Mouse (Mus musculus) spleen, adult 2 months (tissue): ENCODE measurements at regions not wholly inside any gene's neighbourhood (a gene's known extent, or its start where the extent isn't known, plus 50 kb on each side); places are given as distances from the start of the nearest gene placed in this dataset.

ENCODE experiments used
- DNase-seq, 2 experiments: peaks; one replicate each; pipeline versions ENCODE4 v3.0.0 to v3.0.0-alpha.2; 2012 to 2021; ENCODE audit warnings: low spot score in 2 of 2, low read depth in 1 of 2
- H3K27ac ChIP-seq: fragments of 200-500 bp; 2 replicates; pipeline ENCODE4 v1.5.1; 2012; ENCODE audit warnings: low read length, inconsistent platforms; ENCODE audit not compliant: insufficient read depth
- H3K27me3 ChIP-seq: fragments of 200-500 bp; 2 replicates; pipeline ENCODE4 v1.6.1; 2012; ENCODE audit warnings: mild to moderate bottlenecking, moderate library complexity, low read length, inconsistent platforms; ENCODE audit not compliant: control insufficient read depth, insufficient read depth
- H3K36me3 ChIP-seq: fragments of 200-500 bp; 2 replicates; pipeline ENCODE4 v1.6.1; 2012; ENCODE audit warnings: mild to moderate bottlenecking, low read length, inconsistent platforms; ENCODE audit not compliant: control insufficient read depth, insufficient read depth
- H3K4me1 ChIP-seq: fragments of 200-500 bp; 2 replicates; pipeline ENCODE4 v1.6.1; 2011; ENCODE audit warnings: inconsistent platforms; ENCODE audit not compliant: control insufficient read depth, insufficient read depth, insufficient read length
- H3K4me3 ChIP-seq: fragments of 200-500 bp; 2 replicates; pipeline ENCODE4 v1.5.1; 2011; ENCODE audit warnings: mild to moderate bottlenecking, inconsistent platforms; ENCODE audit not compliant: insufficient read depth, insufficient read length; ENCODE audit errors: extremely low read depth
- CTCF ChIP-seq: fragments of 200-500 bp; IDR thresholded peaks from 2 replicates; pipeline ENCODE4 v1.5.1; 2011; ENCODE audit warnings: mild to moderate bottlenecking, inconsistent platforms; ENCODE audit not compliant: insufficient read depth, insufficient read length, insufficient replicate concordance; ENCODE audit errors: extremely low read depth
- POLR2A ChIP-seq: fragments of 200-500 bp; IDR thresholded peaks from 2 replicates; pipeline ENCODE4 v1.6.1; 2011; ENCODE audit warnings: low read depth, low read length, inconsistent platforms
- WGBS: fragments of 180-500 bp; shearing (Covaris S2); methylation state at CpG from one replicate; pipeline ENCODE4 v1.1.7; 2018; 5-methylcytosine and 5-hydroxymethylcytosine counted together

DNA sequence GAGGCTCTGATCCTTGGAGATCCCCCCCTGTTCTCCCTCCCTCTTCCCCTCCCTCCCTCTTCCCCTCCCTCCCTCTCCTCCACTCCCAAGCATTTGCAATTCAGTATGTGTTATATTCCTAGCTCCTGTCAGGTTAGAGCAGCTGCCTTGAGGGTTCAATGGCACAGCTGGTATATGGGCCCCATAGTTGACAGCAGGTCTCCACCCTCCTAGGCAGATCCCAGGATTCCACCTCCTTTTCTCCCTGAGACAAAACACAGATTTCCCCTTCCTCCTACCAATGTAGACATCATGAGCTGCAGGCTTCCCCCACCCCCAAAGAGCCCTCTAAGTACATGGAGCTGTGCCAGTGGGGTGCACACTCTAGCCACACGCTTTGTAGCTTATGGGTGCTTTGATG lies 137.8 kb downstream of the Unc5cl start:
- H3K27me3 ChIP-seq = no peaks in the 10 kb centered on the region
- no peaks in the 10 kb centered on the region for H3K36me3 ChIP-seq
- H3K27ac ChIP-seq = no peak overlapping the region
- DNase-seq = no peak
- H3K4me1 ChIP-seq = no peaks in the 10 kb centered on the region
- H3K4me3 ChIP-seq = no peak overlapping the region
- 95% methylated on average over 1 of the region's 1 CpGs for WGBS
- TF ChIP-seq POLR2A = no peak
- no peak for TF ChIP-seq CTCF

DNA sequence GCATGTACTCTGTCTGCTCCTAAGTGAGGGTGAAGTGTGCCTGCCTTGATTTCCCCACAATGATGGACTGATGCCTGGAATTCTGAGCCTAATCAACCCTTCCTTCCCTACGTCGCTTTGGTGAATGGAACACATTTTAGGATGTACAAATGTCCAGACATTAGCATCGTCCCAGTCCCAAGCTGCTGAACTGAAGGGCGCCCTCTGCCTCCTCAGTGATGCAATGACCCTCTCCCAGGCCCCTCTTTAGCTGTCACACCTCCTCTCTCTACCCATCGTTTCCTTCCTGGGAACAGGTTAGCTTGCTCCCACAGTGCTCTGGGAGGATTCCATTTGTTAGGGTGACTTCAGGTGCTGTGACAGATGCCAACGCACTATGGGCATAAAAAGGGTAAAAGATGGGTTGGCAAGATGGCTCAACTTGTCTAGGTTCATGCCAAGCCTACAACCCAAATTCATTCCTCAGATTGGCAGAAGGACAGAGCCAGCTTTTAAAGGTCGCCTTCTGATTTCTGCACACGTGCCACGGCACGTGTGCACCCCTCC lies 140.8 kb downstream of the Unc5cl start:
- no peak for DNase-seq
- H3K27ac ChIP-seq = no peak overlapping the region
- no peaks in the 10 kb centered on the region for H3K36me3 ChIP-seq
- 78% methylated on average over 10 of the region's 10 CpGs for WGBS
- H3K4me1 ChIP-seq = no peaks in the 10 kb centered on the region
- H3K4me3 ChIP-seq = no peak overlapping the region
- no peaks in the 10 kb centered on the region for H3K27me3 ChIP-seq
- TF ChIP-seq POLR2A (no peak), CTCF (no peak)

DNA sequence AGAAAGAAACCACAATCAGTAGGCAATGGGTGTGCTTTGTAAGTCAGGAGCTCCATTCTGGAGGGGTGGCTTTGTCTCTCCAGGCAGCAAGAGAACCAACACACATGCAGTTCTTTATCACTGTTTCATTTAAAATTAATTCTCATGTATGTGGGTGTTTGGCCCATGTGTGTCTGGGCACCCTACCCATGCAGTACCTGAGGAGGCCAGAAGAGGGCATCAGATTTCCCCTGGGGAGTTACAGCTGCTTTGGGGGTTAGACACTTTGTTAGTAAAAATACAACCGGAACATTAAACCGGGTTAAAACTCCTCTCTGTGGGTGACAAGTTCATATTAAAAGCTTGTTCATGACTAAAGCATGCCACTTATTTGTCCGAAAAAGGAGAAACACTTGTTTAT lies 141.7 kb downstream of the Unc5cl start:
- WGBS = 76% methylated on average over 3 of the region's 3 CpGs
- TF ChIP-seq POLR2A = no peak
- peak; percentile 13; the same call in 1 of the 2 replicates for TF ChIP-seq CTCF
- H3K36me3 ChIP-seq = no peaks in the 10 kb centered on the region
- H3K4me3 ChIP-seq = no peak overlapping the region
- H3K4me1 ChIP-seq = no peaks in the 10 kb centered on the region
- no peak for DNase-seq
- H3K27me3 ChIP-seq = no peaks in the 10 kb centered on the region
- H3K27ac ChIP-seq = no peak overlapping the region

DNA sequence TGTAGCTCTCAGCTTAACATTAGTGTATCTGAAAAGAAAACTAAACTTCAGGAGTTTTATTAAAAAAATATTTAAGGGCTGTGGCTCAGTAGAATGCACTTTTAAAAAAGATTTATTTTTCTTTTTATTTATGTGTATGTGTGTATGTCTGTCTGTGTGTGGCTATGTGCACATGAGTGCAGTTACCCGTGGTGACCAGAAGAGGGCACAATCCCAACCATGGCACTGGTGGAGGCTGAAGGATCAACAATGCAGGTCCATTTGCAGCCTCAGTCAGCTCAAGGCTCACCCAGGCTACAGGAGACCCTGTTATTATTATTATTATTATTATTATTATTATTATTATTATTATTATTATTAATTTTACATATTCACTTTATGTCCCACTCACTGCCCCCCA lies 142.6 kb downstream of the Unc5cl start:
- Histone ChIP-seq H3K27ac (no peak overlapping the region), H3K4me1 (no peaks in the 10 kb centered on the region), H3K36me3 (no peaks in the 10 kb centered on the region), H3K27me3 (no peaks in the 10 kb centered on the region), H3K4me3 (no peak overlapping the region)
- TF ChIP-seq CTCF (no peak), POLR2A (no peak)
- WGBS = 93% methylated on average over 1 of the region's 1 CpGs
- DNase-seq = no peak

DNA sequence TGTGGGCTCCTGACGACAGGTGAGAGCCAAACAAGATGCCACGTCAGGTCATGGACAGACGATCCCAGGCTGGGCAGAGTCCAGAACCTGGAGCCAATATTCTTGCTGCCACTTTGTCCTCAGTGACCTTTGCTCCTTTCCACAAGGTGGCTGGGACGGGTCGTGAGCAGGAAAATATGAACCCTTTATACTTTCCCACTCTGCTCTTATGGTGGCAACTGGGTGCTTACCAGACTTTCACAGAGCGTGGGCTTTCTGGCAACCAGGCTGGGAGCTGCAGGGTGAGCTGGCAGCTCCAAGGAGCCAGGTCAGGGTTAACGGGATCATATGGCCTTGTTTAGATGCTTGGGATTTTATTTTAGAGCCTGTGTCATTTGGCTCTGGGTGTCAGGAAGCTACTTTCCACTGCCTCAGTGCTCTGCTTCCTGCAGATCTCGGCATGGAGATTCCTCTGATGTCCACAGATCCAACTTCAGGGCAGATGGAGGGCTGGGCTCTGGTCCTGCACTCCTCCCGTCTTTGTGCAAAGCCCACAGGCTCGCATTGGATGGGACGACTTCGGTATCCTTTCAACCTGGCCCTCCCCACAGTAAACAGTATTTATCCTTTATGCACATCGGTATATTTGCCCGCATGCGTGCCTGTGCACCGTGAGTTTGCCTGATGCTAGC lies 143.9 kb downstream of the Unc5cl start:
- H3K36me3 ChIP-seq = no peaks in the 10 kb centered on the region
- no peak overlapping the region for H3K4me3 ChIP-seq
- 84% methylated on average over 16 of the region's 16 CpGs for WGBS
- no peak for DNase-seq
- H3K27me3 ChIP-seq = no peaks in the 10 kb centered on the region
- H3K27ac ChIP-seq = no peak overlapping the region
- TF ChIP-seq POLR2A (no peak), CTCF (no peak)
- H3K4me1 ChIP-seq = no peaks in the 10 kb centered on the region

DNA sequence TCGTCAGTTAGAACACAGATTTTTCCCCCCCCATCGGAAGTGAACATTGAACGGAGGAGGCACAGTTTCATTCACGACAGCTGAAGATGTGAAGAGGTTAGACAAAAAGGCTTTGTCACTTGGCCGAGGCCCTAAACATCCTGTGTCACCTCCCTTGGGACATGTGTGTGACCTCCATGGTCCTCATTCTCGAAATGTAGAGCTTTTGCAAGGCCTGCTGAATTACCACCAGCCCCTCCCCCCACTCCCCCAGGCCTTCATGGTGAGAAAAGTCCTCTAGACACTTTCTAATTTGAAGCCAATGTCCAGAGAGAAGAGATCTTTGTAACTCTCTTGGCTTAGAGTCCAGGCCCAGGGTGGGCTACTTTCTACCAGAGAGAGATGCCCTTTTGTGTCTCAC lies 145.5 kb downstream of the Unc5cl start:
- Histone ChIP-seq H3K36me3 (no peaks in the 10 kb centered on the region), H3K27ac (no peak overlapping the region), H3K4me3 (no peak overlapping the region), H3K27me3 (no peaks in the 10 kb centered on the region), H3K4me1 (no peaks in the 10 kb centered on the region)
- no peak for DNase-seq
- TF ChIP-seq POLR2A (no peak), CTCF (no peak)
- WGBS = 69% methylated on average over 6 of the region's 6 CpGs

DNA sequence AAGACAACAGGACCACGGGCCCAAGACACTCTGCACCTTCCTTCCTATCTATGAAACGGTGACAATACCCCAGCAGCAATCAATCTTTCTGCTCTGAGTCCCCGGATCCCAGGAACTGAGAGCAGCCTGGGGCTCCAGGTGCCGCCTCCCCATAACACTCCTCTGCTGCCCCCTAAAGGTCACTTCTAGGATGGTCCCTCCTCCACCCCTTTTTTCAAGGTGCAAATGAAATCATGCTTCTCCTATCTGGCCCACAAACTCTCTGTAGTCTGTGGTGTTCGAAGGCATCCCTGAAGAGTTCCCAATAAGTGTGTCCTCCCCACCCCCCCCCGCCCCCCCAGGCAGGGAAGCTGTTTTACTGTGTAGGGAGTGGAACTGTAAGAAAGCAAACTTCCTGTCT lies 147.9 kb downstream of the Unc5cl start:
- peak; percentile 21 to 45 for DNase-seq
- Histone ChIP-seq H3K4me3 (no peak overlapping the region), H3K27me3 (no peaks in the 10 kb centered on the region), H3K27ac (no peak overlapping the region), H3K4me1 (no peaks in the 10 kb centered on the region), H3K36me3 (no peaks in the 10 kb centered on the region)
- TF ChIP-seq POLR2A (no peak), CTCF (peak; percentile 74; the same call in 1 of the 2 replicates)
- under 1% methylated on average over 6 of the region's 6 CpGs for WGBS
